Mouse (Mus musculus) kidney, embryonic 14.5 days (tissue): ENCODE results near the gene Gnb1l. TPM values are rescaled to one million over a fixed set of nuclear protein-coding genes. Genes with fewer than 3 reads are reported as not detected.

ENCODE experiments used
- ATAC-seq: fragments of 200-750 bp; cut with Nextera tagmentation; 2 replicates; pipeline ENCODE4 v1.8.0; 2017; ENCODE audit warnings: moderate number of reproducible peaks, mild to moderate bottlenecking, moderate TSS enrichment, moderate library complexity; ENCODE audit not compliant: low FRiP score, low TSS enrichment
- H3K27ac ChIP-seq: fragments of 300-500 bp; sonication (generic); 2 replicates; pipeline ENCODE4 v1.5.1; 2014; ENCODE audit warnings: low read depth, mild to moderate bottlenecking, low read length, moderate library complexity, mixed read lengths
- H3K27me3 ChIP-seq: fragments of 300-500 bp; sonication (generic); 2 replicates; pipeline ENCODE4 v1.6.1; 2014; ENCODE audit warnings: mild to moderate bottlenecking, low read length; ENCODE audit not compliant: control insufficient read depth, insufficient read depth
- H3K36me3 ChIP-seq: fragments of 300-500 bp; sonication (generic); 2 replicates; pipeline ENCODE4 v1.6.1; 2014; ENCODE audit warnings: low read length, mixed read lengths; ENCODE audit not compliant: control insufficient read depth, insufficient read depth
- H3K4me1 ChIP-seq: fragments of 300-500 bp; sonication (generic); 2 replicates; pipeline ENCODE4 v1.6.1; 2014; ENCODE audit warnings: low read length, mixed read lengths; ENCODE audit not compliant: control insufficient read depth, insufficient read depth
- H3K4me2 ChIP-seq: fragments of 300-500 bp; sonication (generic); replicated peaks from 2 replicates; pipeline ENCODE4 v1.6.1; 2014; ENCODE audit warnings: low read depth, mild to moderate bottlenecking, low read length
- H3K4me3 ChIP-seq: fragments of 300-500 bp; sonication (generic); 2 replicates; pipeline ENCODE4 v1.5.1; 2014; ENCODE audit warnings: mild to moderate bottlenecking, low read length
- H3K9ac ChIP-seq: fragments of 300-500 bp; sonication (generic); 2 replicates; pipeline ENCODE4 v1.6.1; 2014; ENCODE audit warnings: low read depth, mild to moderate bottlenecking, low read length, moderate library complexity
- H3K9me3 ChIP-seq: fragments of 300-500 bp; sonication (generic); 2 replicates; pipeline ENCODE4 v1.6.1; 2016; ENCODE audit warnings: low read length; ENCODE audit not compliant: control insufficient read depth
- WGBS: fragments of 180-500 bp; shearing (Covaris S2); extraction: QIAGEN DNeasy Blood & Tissue Kit; methylation state at CpG from one replicate; pipeline ENCODE4 v1.1.7; 2014; 5-methylcytosine and 5-hydroxymethylcytosine counted together
- polyA plus RNA-seq: library from polyadenylated mRNA; unstranded; fragments of >200 nt; fragmentation: Nextera tagmentation; extraction: Ambion mirVana; gene quantifications from 2 replicates; pipeline ENCODE4 v1.2.1, GENCODE M21; 2014

Gene Gnb1l
- polyA plus RNA-seq, 1 experiment from 2014 or later, result 18.0 TPM

DNA sequence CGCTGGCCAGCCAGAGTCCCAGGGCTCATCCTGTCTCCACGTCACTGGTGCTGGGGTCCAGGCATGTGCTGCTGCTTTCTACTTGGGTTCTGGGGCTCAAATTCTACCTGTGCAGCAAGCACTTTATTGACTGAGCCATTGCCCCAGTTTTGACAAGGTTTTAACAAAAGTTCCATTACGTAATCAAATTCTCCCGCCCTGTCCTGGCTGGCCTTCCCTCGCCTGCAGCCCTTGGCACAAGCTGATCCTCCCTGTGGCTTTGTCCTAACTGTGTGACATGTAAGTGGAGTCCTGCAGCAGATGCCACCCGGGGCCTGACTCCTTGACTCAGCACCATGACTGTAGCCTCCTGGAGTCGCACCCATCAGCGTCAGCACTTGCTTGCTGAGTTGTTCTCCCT, 75.7 kb downstream of the Gnb1l start:
- no peak for ATAC-seq
- WGBS, result 80% methylated on average over 8 of the region's 8 CpGs

DNA sequence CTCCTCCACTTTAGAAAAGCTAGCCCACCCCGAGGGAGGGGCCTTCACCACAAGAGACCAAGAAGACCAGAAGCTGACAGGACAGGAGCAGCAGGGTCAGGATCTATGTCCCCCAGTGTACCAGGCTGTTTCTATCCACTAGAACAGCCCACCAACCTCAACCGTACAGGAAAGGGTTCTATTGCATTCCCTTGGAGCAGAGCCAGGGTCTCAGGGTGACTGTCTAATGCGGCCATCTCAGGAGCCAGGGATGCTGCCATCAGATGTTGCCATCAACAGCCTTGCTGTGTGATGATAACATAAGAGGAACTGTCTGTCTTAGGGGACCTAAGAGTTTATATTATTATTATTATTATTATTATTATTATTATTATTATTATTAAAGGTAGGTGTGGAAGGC, 78.6 kb downstream of the Gnb1l start:
- H3K9me3 ChIP-seq, result no peaks in the 10 kb centered on the region
- no peaks in the 10 kb centered on the region for H3K36me3 ChIP-seq
- no peak for ATAC-seq
- peaks cover 10% of the 10 kb centered on the region for H3K4me1 ChIP-seq
- no peak overlapping the region for H3K27ac ChIP-seq
- no peak overlapping the region for H3K9ac ChIP-seq
- no peak overlapping the region for H3K4me3 ChIP-seq
- 48% methylated on average over 3 of the region's 3 CpGs for WGBS
- H3K4me2 ChIP-seq, result no peak overlapping the region
- peaks cover 42% of the 10 kb centered on the region for H3K27me3 ChIP-seq

More for the DNA sequence above, 75.7 kb downstream of the Gnb1l start:
- Histone ChIP-seq H3K9me3 (peaks cover 5% of the 10 kb centered on the region; the same call in 1 of the 2 replicates), H3K27me3 (peaks cover 13% of the 10 kb centered on the region), H3K36me3 (no peaks in the 10 kb centered on the region), H3K4me2 (no peak overlapping the region), H3K4me1 (no peaks in the 10 kb centered on the region), H3K4me3 (no peak overlapping the region), H3K9ac (no peak overlapping the region), H3K27ac (no peak overlapping the region)

- no peak for ATAC-seq
- Histone ChIP-seq H3K36me3 (no peaks in the 10 kb centered on the region), H3K27ac (no peak overlapping the region), H3K4me3 (no peak overlapping the region), H3K4me2 (no peak overlapping the region), H3K27me3 (peaks cover 48% of the 10 kb centered on the region), H3K4me1 (peaks cover 15% of the 10 kb centered on the region), H3K9ac (no peak overlapping the region), H3K9me3 (no peaks in the 10 kb centered on the region)
- 30% methylated on average over 5 of the region's 5 CpGs for WGBS
Observed at GRCm38 (mm10) chr16:18577599-18578160, 79.2 kb downstream of the Gnb1l start.

DNA sequence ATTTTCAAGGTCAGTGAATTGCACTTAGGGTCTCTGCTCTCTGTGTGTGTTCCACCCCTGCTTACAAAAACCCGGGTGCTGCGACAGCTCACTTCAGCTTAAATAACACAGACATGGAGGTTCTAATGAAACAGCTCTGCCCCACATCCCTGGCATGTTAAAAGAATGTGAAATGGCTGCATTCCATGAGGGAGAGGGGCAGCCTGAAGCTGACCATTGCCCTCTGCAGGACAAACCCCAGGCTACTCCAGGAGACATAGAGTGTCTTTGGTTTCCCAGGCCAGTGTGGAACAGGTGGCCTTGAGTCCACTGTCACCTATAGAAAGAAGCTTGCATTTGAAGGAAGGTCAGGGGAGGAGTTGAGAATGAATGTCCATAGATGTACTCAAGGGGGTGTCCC, 81.9 kb downstream of the Gnb1l start:
- no peaks in the 10 kb centered on the region for H3K36me3 ChIP-seq
- no peak for ATAC-seq
- WGBS, result 21% methylated on average over 2 of the region's 2 CpGs

DNA sequence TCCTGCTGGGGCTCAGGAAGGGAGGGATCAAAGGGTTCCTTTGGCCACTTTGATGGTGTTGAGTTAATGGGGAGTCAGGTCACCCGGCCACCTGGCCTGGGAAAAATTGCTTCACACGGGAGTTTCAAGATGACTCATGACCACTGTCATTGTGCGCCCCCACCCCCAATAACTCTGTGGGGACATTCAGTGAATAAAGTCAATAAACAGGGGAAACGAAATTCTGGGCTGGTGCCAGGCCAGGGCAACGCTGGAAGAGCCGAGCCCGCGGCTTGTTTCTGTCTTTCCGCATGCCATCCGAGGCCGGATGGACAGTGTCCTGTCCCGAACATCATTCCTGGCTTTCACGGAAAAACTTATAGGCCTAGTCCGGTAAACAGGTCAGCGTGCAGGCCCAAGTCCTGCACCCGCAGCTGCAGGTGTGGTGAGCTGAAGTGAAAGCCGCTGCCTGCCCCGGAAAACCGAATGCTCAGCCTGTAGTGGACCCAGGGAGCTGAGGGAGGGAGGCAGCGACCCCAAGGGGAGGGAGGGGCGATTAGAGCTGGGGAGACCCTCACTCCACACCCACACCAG, 82.6 kb downstream of the Gnb1l start:
- H3K27ac ChIP-seq, result no peak overlapping the region
- peak overlapping the region; percentile 36 for H3K4me3 ChIP-seq
- H3K9ac ChIP-seq, result no peak overlapping the region
- no peaks in the 10 kb centered on the region for H3K9me3 ChIP-seq
- no peak for ATAC-seq
- H3K4me2 ChIP-seq, result peak overlapping the region; percentile 52
- H3K27me3 ChIP-seq, result peaks cover 82% of the 10 kb centered on the region
- WGBS, result 3% methylated on average over 21 of the region's 21 CpGs
- peaks cover 18% of the 10 kb centered on the region for H3K4me1 ChIP-seq
- no peaks in the 10 kb centered on the region for H3K36me3 ChIP-seq

More for the DNA sequence above, 81.9 kb downstream of the Gnb1l start:
- no peak overlapping the region for H3K9ac ChIP-seq
- peaks cover 75% of the 10 kb centered on the region for H3K27me3 ChIP-seq
- no peak overlapping the region for H3K4me2 ChIP-seq
- no peaks in the 10 kb centered on the region for H3K9me3 ChIP-seq
- peaks cover 15% of the 10 kb centered on the region for H3K4me1 ChIP-seq
- no peak overlapping the region for H3K4me3 ChIP-seq
- no peak overlapping the region for H3K27ac ChIP-seq

DNA sequence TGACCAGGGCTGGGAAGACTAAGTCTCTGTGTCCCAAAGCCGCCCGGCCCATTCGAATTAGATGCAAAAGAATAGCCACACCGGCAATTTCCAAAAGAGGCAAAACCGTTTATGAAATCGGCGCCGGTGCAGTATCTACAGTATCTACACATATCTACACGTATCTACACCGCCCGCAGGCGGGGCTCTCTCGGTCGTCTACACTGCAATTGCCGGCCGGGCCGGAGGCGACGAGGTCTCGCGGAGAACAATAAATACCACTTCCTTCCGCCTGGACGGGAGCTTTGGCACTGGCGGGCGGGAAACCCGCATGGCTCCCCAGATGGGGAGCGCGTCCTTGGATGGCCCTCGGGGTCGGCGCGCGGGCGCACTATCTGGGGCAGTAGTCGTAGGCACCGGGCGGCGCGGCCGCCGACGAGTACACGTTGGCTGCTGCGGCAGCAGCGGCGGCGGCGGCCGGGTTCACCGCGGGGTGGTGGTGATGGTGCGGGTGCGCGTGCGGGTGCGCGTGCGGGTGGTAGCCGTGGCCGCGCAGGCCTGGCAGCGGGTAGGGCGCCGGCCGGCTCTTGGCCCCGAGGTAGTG, 83.2 kb downstream of the Gnb1l start:
- H3K27ac ChIP-seq, result no peak overlapping the region
- ATAC-seq, result no peak
- 0 out of 2 replicates have a peak overlapping the region, but pooled peaks have one; percentile 28 for H3K9ac ChIP-seq
- WGBS, result 1% methylated on average over 51 of the region's 66 CpGs
- peaks cover 22% of the 10 kb centered on the region for H3K4me1 ChIP-seq
- H3K27me3 ChIP-seq, result peaks cover 88% of the 10 kb centered on the region
- H3K4me2 ChIP-seq, result peak overlapping the region; percentile 52
- H3K4me3 ChIP-seq, result peak overlapping the region; percentile 36
- no peaks in the 10 kb centered on the region for H3K36me3 ChIP-seq
- H3K9me3 ChIP-seq, result no peaks in the 10 kb centered on the region

- Histone ChIP-seq H3K4me1 (peaks cover 22% of the 10 kb centered on the region), H3K4me3 (peak overlapping the region; percentile 36), H3K27ac (no peak overlapping the region), H3K27me3 (peaks cover 91% of the 10 kb centered on the region), H3K9ac (0 out of 2 replicates have a peak overlapping the region, but pooled peaks have one; percentile 28), H3K36me3 (no peaks in the 10 kb centered on the region), H3K4me2 (peak overlapping the region; percentile 52), H3K9me3 (no peaks in the 10 kb centered on the region)
- WGBS, result 2% methylated on average over 55 of the region's 67 CpGs
- no peak for ATAC-seq
Observed at GRCm38 (mm10) chr16:18582426-18583148, 84.1 kb downstream of the Gnb1l start.

GRCm38 (mm10) chr16:18583169-18583568, 84.7 kb downstream of the Gnb1l start:
- peaks cover 22% of the 10 kb centered on the region for H3K4me1 ChIP-seq
- H3K36me3 ChIP-seq, result no peaks in the 10 kb centered on the region
- no peak overlapping the region for H3K9ac ChIP-seq
- no peak overlapping the region for H3K4me3 ChIP-seq
- WGBS, result 15% methylated on average over 10 of the region's 10 CpGs
- H3K27ac ChIP-seq, result no peak overlapping the region
- H3K27me3 ChIP-seq, result peaks cover 91% of the 10 kb centered on the region
- no peak overlapping the region for H3K4me2 ChIP-seq
- no peak for ATAC-seq
- no peaks in the 10 kb centered on the region for H3K9me3 ChIP-seq
